Mouse (Mus musculus): ENCODE results near the gene Dnase1l1.

Gene Dnase1l1

GRCm38 (mm10) chrX:74281732-74282394 lies at the start of gene Dnase1l1, which contains the start of gene Taz:
TSS of gene Dnase1l1 (minus strand) at chrX:74282337.
TSS of gene Taz (plus strand) at chrX:74281912.
- peak; percentile 40 for DNase-seq (ENCODE audit: extremely low read depth, low read depth, low spot score)

DNA sequence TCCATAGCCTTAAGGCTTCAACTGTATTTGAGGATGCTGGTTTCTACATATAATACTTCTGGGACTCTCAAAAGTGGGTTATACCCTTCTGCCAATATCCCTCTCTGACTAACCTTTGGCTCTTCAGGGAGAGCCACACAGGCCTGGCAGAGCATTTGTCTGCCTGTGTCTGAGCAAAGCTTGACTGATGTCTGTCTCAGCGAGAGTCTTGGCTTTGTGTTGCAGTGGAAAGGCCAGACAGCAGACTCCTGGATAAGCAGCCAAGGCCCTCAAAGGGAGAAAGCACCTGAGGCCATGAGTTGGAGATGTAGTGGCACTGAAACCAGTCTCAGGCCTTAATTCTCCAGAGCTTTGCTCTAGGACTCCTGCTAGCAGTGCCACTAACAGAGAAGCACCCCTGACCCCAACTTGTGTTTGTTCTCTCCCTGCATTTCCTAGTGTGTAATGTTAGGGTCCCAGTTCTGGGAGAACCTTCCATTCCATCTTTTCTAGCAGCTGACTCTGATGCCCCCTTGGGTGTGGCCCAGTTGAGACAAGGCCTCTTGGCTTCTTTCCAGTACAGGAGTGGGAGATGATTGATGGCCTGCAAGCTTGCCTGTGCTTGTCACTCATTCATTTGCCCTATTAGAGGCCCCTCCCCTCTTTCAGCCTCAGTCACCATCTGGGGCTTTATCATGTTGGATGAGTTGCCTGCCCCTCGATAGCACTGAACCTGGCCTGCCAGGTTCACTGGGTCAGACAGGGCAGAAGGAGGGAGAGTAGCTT lies 48.2 kb upstream of the Dnase1l1 start:
- DNase-seq (ENCODE audit: extremely low read depth, low read depth, low spot score): no peak

GRCm38 (mm10) chrX:74329215-74329671 lies 47.1 kb upstream of the Dnase1l1 start:
- DNase-seq (ENCODE audit: extremely low read depth, low read depth, low spot score): no peak

DNA sequence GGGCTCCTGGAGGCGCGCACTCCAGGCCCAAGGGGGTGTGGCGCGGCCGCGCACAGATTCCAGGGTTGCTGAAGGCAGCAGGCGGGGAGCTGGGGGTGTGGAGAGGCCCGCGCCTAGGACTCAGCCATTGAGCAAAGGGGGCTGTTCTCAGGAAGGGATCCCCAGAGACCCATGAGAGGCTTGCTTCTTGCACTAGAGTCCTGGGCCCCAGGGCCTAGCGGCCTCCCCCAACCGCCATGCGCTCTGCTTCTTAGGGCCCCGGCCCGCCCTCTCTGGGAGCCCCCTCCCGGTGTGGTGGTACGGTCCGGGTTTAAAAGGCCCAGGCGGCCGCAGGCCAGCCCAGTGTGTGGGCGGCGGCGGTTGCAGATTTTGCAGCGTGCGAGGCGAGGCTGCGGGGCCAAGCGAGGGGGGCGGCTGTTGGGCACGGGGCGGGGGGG lies 46.6 kb upstream of the Dnase1l1 start, which contains the start of gene Plxna3:
Gene Plxna3, plus strand, starts transcription at position 342 of the 437 bp plus-strand sequence.
- DNase-seq (ENCODE audit: extremely low read depth, low read depth, low spot score): no peak

GRCm38 (mm10) chrX:74312540-74313464 lies 30.7 kb upstream of the Dnase1l1 start, which contains the start of gene Fam50a:
TSS of gene Fam50a (plus strand) at chrX:74313033.
- no peak for DNase-seq (ENCODE audit: extremely low read depth, low read depth, low spot score)

GRCm38 (mm10) chrX:74304867-74305700 lies 22.9 kb upstream of the Dnase1l1 start, which contains the start of gene Gdi1:
TSS of gene Gdi1 (plus strand) at chrX:74304998.
- no peak for DNase-seq (ENCODE audit: extremely low read depth, low read depth, low spot score)

- no peak for DNase-seq (ENCODE audit: extremely low read depth, low read depth, low spot score)
These were observed 17.6 kb upstream of the Dnase1l1 start for GRCm38 (mm10) chrX:74299721-74300120.

DNA sequence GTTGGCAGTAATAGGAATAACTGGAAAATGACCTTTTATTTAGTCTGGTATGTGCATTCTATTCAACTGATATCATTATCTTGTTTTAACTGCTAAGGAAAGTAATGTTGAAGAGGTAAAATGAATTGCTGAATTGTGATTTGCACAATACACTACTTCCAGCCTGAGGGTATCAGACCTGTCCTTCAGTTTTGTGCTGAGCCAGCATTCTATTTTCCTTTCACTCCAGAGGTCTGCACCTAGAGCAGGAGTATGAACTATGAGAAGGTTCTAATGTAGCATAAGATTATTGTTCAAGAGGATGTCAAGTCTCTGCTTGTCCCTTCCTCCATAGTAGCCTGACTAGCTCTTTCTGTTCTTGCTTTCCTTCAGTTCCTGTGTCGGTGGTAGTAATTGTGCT lies 16.2 kb upstream of the Dnase1l1 start:
- DNase-seq (ENCODE audit: extremely low read depth, low read depth, low spot score): no peak

- peak; percentile 45 for DNase-seq (ENCODE audit: extremely low read depth, low read depth, low spot score)
These were observed 14.7 kb upstream of the Dnase1l1 start, which contains the start of gene Atp6ap1 for GRCm38 (mm10) chrX:74296538-74297448. TSS of gene Atp6ap1 (plus strand) at chrX:74297097.

- no peak for DNase-seq (ENCODE audit: extremely low read depth, low read depth, low spot score)
These were observed 11.3 kb upstream of the Dnase1l1 start for GRCm38 (mm10) chrX:74293431-74293830.

DNA sequence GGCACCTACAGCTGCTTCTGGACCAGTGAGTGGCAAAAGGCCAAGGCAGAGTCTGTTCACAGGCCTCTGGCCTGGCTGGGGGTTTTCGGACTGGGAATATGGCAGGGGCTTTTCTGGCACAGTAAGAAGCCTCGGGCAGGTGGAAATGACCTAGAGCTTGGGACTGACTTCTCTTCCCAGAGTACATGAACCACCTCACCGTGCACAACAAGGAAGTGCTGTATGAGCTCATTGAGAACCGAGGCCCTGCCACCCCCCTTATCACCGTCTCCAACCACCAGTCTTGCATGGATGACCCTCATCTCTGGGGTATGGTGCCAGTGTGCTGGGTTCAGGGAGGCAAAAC lies 928 bp upstream of the Dnase1l1 start:
- no peak for DNase-seq (ENCODE audit: extremely low read depth, low read depth, low spot score)

GRCm38 (mm10) chrX:74282395-74283091 lies 406 bp upstream of the Dnase1l1 start:
- DNase-seq (ENCODE audit: extremely low read depth, low read depth, low spot score): no peak

DNA sequence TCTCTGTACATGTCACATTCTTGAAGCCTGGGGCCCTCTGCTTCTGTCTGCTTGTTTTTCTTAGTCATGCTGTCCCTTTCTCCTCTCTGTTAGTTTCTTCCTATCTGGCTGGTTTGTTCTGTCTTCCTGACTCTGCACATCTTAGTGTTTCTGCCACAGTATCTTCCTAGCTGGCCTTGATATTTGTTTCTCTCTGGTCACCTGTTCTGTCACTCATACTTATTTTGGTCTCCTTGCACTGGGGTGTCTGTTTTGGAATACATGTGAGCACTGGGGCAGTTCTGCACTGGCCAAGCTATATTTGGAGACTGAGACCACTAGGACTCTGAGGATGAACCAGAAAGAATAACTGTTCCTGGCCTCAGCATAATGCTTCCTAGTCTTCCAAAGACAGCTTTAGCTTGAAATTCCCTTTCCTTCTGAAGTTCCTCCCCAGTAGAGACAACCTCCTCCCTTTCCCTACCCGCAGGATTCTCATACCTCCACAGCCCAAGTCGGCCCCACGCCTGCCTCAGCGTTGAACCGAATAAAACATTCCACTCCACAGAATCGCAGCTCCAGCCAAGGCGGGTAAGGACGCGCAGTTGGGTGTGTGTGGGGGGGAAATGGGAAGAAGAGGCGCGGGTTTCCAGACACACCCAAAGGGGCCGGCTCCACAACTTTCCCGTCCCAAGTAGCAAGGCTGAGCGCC lies 951 bp downstream of the Dnase1l1 start:
- DNase-seq (ENCODE audit: extremely low read depth, low read depth, low spot score): no peak

DNA sequence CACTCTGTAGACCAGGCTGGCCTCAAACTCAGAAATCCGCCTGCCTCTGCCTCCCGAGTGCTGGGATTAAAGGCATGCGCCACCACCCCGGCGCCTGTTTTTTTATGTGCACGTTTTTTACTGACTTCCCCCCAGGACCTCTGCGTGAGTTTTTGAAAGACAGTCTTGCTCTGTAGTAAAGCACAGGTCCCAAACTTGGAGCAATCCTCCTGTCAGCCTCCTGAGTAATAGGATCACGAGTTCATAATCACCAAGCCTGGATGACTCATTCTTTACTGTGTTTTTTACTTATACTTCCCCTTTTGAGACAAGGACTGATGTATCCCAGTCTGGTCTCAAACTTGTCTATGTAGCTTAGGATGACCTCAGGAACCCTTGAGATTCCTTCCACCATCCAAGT lies 4.2 kb downstream of the Dnase1l1 start:
- no peak for DNase-seq (ENCODE audit: extremely low read depth, low read depth, low spot score)

GRCm38 (mm10) chrX:74273422-74274322 lies 8.5 kb downstream of the Dnase1l1 start:
- DNase-seq (ENCODE audit: extremely low read depth, low read depth, low spot score): no peak

DNA sequence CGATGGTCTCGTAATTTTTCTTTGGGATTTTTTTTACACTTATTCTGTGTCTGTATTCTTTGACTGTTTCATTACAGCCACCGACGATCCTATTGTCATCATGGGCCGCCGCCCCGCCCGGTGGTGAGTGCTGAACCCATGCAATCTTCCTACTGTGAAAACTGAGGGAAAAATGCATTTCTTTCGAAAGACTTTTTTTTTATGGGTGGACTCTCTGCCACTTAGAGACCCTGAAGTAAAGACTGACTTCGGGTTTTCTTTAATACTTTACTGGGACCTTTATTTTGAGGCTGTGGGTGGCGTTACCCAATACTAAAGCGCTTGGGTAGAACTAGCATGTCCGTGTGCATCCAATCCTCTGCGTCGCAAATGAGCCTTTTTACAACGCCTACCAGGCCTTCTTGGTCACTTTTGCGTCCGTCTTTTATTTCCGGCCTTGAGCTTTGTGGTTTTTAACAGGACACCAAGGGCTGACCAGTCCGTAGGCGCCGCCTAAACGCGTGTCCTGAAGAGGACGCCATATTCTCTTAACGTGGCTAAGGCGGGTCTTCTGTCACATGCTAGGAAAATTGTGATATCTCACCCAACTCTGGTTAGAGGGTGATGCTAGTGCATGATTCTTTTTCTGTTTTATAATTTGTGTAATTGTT lies 11.1 kb downstream of the Dnase1l1 start:
- no peak for DNase-seq (ENCODE audit: extremely low read depth, low read depth, low spot score)
